Mouse (Mus musculus) spleen, adult 10 weeks (tissue): ENCODE results near the gene RPS10-NUDT3. TPM values are rescaled to one million over a fixed set of nuclear protein-coding genes. Genes with fewer than 3 reads are reported as not detected.

ENCODE experiments used
- polyA plus RNA-seq: library from polyadenylated mRNA; stranded (reverse); fragments of 350-450 nt; fragmentation: Illumina TruSeq; extraction: RNeasy Lipid Tissue Mini Kit (QIAGEN cat#74804); gene quantifications from one replicate; pipeline ENCODE4 v1.2.3, GENCODE M21; 2015; ENCODE audit warnings: low replicate concordance; ENCODE audit not compliant: insufficient read depth

The RPS10-NUDT3 gene
- not detected for polyA plus RNA-seq

DNA sequence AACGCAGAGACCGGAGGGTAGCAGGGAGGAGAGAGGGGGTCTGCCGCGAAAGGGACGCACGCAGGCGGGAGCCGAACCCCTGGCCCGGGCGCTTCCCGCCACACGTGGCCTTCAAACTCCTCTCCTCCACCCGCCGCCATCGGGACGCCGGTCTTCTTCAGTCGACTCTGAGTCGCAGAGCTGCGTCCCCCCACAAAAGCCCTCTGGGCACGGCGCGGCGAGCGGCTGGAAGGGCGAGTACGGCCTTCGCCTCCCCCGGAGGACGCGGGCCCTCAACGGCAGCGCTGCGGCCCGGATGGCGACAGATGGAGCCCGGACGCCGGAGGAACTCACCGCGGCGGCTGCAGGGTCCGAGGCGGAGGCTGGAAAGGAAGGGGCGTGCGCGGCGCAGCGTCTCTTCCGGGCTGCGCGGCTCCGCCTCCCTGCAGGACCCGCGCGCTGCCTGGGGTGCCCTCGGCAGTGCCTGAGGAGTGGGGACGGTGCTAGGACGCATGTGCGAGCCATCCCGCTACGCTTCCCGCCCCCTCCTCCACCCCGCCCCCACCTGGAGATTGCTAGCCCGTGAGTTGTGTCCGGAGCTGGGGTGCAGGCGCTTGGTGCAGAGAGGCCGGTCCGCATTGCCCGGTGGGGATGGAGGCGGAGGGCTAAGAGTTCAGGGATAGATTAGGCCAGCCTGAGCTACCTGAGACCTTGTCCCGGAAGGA is at the start of gene RPS10-NUDT3:
RPS10-NUDT3 (minus strand) TSS at position 352 of the 704 bp plus-strand sequence.

DNA sequence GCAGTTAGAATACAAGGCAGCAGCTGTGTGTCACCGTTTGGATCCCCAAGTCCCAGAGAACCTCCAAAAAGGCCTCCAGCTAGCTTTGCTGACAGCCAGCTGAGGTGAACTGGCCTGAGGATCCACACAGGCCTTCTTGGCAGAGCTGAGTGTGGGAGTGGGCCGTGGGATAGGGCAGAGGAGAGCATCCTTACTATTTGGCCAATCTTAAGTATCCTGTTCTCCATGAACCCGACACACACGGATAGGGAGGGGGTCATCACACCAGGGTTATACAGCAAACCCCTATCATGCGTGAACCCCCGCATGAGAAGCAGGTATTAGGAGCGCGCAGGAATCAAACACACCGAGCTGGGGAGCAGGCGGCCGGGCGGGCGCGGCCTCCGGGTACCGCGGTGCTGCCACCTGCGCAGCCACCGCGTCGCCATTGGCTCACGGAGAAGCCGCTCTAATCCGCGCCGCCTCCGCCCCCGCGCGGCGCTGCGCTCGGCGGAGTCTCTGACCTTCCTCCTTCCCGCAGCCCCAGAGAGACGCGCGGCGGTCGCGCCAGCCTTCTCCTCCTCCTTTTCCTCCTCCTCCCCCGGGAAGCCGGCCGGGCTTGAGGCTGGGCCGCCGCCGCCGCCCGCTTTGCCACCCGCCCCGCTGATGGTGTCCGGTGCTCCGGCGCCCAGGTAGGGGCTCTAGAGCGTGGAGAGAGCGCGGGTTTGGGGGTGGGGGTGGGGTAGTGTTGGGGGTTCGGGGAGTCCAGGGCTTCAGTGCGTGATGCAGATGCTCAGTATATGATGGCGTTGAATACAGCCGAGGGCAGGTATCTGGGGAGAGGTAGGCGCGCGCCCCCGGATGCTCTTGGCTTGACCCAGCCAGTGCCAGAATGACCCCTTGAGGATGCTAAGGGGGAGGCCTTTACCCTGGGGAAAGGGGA is 20.3 kb upstream of the RPS10-NUDT3 start, which contains the start of gene Pacsin1:
Pacsin1 (plus strand) TSS at position 421 of the 922 bp plus-strand sequence.

GRCm38 (mm10) chr17:27636132-27637020 is 1.4 kb upstream of the RPS10-NUDT3 start, which contains the start of gene Rps10:
Rps10 (minus strand) TSS chr17:27636669.

DNA sequence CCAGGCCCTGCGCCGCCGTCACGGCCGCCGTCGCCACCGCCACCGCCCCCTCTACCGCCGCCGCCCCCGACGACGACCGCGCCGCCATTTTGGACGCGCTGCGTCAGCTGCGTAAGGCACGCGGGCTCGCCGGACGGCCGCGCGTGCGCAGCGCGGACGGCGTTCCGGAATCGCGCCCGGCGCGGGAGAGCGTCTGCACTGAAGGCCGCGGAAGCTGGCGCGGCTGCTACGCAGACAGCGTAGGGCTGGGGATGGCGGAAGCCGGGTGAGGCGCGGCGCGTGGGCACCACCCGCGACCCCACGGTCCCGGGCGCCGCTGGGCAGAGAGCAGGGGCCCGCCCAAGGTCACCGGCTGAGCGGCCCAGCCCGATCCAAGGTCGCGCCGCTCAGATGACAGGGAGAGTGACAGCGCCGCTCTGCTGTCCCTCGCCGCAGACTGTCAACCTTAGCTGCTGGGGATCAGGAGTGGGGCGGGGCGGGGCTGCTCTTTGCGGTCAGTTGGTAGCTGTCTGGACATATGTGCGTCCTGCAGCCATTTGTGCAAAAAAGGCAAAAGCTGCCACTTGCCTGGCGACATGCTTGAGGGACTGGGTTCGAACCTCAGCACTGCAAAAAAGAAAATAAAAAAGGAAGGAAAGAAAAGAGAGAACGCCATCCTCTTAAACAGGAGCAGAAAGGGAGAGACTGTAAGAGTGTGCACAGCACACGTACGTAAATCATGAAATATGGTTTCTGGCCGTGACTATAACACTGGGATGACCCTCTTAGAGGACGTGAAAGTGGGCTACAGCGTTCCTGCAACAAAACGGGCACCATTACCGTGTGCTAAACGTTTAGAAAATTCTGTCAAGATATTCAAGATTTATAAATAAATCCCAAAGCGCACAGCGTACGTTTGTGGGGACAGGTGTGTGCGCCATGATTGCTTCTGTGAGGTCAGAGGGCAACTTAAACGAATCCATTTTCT is 11.4 kb downstream of the RPS10-NUDT3 start, which contains the start of gene Nudt3:
Nudt3 (minus strand) TSS at position 136 of the 967 bp plus-strand sequence.

GRCm38 (mm10) chr17:27565163-27565941 is 69.7 kb downstream of the RPS10-NUDT3 start, which contains the start of gene AI413582:
AI413582 (minus strand) TSS chr17:27565756.

GRCm38 (mm10) chr17:27556315-27557011 is 78.6 kb downstream of the RPS10-NUDT3 start, which contains the start of gene Hmga1:
Hmga1 (plus strand) TSS chr17:27556497.

Other genes with a start within 250 kb of the RPS10-NUDT3 start
- gene Grm4, start 113.8 kb downstream of the RPS10-NUDT3 start, polyA plus RNA-seq, result not detected
- gene Hmga1, start 78.7 kb downstream of the RPS10-NUDT3 start, polyA plus RNA-seq, result 38.2 TPM
- 26.7 TPM for gene AI413582, start 69.5 kb downstream of the RPS10-NUDT3 start, polyA plus RNA-seq
- gene Nudt3, start 11.7 kb downstream of the RPS10-NUDT3 start, polyA plus RNA-seq, result 60.1 TPM
- gene Rps10, start 1.4 kb upstream of the RPS10-NUDT3 start, polyA plus RNA-seq, result 1,390 TPM
- 11.6 TPM for gene Pacsin1, start 20.3 kb upstream of the RPS10-NUDT3 start, polyA plus RNA-seq
- gene Spdef, start 93.7 kb upstream of the RPS10-NUDT3 start, polyA plus RNA-seq, result not detected
- gene D17Wsu92e, start 185.4 kb upstream of the RPS10-NUDT3 start, polyA plus RNA-seq, result 80.9 TPM
- 59.0 TPM for gene Snrpc, start 202.9 kb upstream of the RPS10-NUDT3 start, polyA plus RNA-seq
- 3.2 TPM for gene Uhrf1bp1, start 221.2 kb upstream of the RPS10-NUDT3 start, polyA plus RNA-seq